Mouse (Mus musculus) kidney, embryonic 16.5 days (tissue): ENCODE data around the gene Bbs9. TPM values are rescaled to one million over a fixed set of nuclear protein-coding genes. Genes with fewer than 3 reads are reported as not detected.

Experiments used
- ATAC-seq: fragments of 200-750 bp; cut with Nextera tagmentation; 2 replicates; pipeline ENCODE4 v1.8.0; 2017; ENCODE audit warnings: moderate TSS enrichment; ENCODE audit not compliant: low FRiP score, low TSS enrichment
- H3K27ac ChIP-seq: fragments of 300-500 bp; sonication (generic); 2 replicates; pipeline ENCODE4 v1.5.1; 2014; ENCODE audit warnings: low read length
- H3K27me3 ChIP-seq: fragments of 300-500 bp; sonication (generic); 2 replicates; pipeline ENCODE4 v1.6.1; 2014; ENCODE audit warnings: low read length, control low read depth, mixed read lengths; ENCODE audit not compliant: insufficient read depth
- H3K36me3 ChIP-seq: fragments of 300-500 bp; sonication (generic); 2 replicates; pipeline ENCODE4 v1.6.1; 2014; ENCODE audit warnings: low read length, control low read depth, mixed read lengths; ENCODE audit not compliant: insufficient read depth
- H3K4me1 ChIP-seq: fragments of 300-500 bp; sonication (generic); 2 replicates; pipeline ENCODE4 v1.6.1; 2014; ENCODE audit warnings: low read length, control low read depth, mixed read lengths; ENCODE audit not compliant: insufficient read depth
- H3K4me2 ChIP-seq: fragments of 300-500 bp; sonication (generic); replicated peaks from 2 replicates; pipeline ENCODE4 v1.6.1; 2014; ENCODE audit warnings: low read depth, low read length
- H3K4me3 ChIP-seq: fragments of 300-500 bp; sonication (generic); 2 replicates; pipeline ENCODE4 v1.5.1; 2014; ENCODE audit warnings: mild to moderate bottlenecking, low read length
- H3K9ac ChIP-seq: fragments of 300-500 bp; sonication (generic); replicated peaks from 2 replicates; pipeline ENCODE4 v1.6.1; 2014; ENCODE audit warnings: low read length
- H3K9me3 ChIP-seq: fragments of 300-500 bp; sonication (generic); 2 replicates; pipeline ENCODE4 v1.6.1; 2016; ENCODE audit warnings: low read length, control low read depth
- WGBS: fragments of 180-500 bp; shearing (Covaris S2); extraction: QIAGEN DNeasy Blood & Tissue Kit; methylation state at CpG from one replicate; pipeline ENCODE4 v1.1.7; 2014; 5-methylcytosine and 5-hydroxymethylcytosine counted together
- polyA plus RNA-seq: library from polyadenylated mRNA; unstranded; fragments of >200 nt; fragmentation: Nextera tagmentation; extraction: Ambion mirVana; gene quantifications from 2 replicates; pipeline ENCODE4 v1.2.1, GENCODE M21; 2015

Gene Bbs9
- polyA plus RNA-seq, 1 experiment from 2014 or later: 12.2 TPM

- no peak overlapping the region for H3K9ac ChIP-seq
- no peaks in the 10 kb centered on the region for H3K9me3 ChIP-seq
- no peaks in the 10 kb centered on the region for H3K36me3 ChIP-seq
- no peak for ATAC-seq
- H3K4me1 ChIP-seq: no peaks in the 10 kb centered on the region
- no peak overlapping the region for H3K27ac ChIP-seq
- H3K4me2 ChIP-seq: no peak overlapping the region
- 34% methylated on average over 7 of the region's 7 CpGs for WGBS
- H3K4me3 ChIP-seq: no peak overlapping the region
- no peaks in the 10 kb centered on the region for H3K27me3 ChIP-seq
Observed at GRCm38 (mm10) chr9:22815093-22815458, 339.6 kb downstream of the Bbs9 start.

- Histone ChIP-seq H3K9ac (no peak overlapping the region), H3K4me1 (0 out of 2 replicates have a peak, but pooled peaks cover 3% of the 10 kb centered on the region), H3K4me2 (no peak overlapping the region), H3K36me3 (no peaks in the 10 kb centered on the region), H3K27me3 (no peaks in the 10 kb centered on the region), H3K27ac (no peak overlapping the region), H3K4me3 (no peak overlapping the region), H3K9me3 (no peaks in the 10 kb centered on the region)
- no peak for ATAC-seq
- WGBS: 78% methylated on average over 6 of the region's 6 CpGs
Observed at GRCm38 (mm10) chr9:22819539-22819938, 344.0 kb downstream of the Bbs9 start.

GRCm38 (mm10) chr9:22820646-22821185 is 345.2 kb downstream of the Bbs9 start:
- Histone ChIP-seq H3K9ac (no peak overlapping the region), H3K27me3 (no peaks in the 10 kb centered on the region), H3K9me3 (no peaks in the 10 kb centered on the region), H3K4me1 (0 out of 2 replicates have a peak, but pooled peaks cover 3% of the 10 kb centered on the region), H3K27ac (no peak overlapping the region), H3K4me3 (no peak overlapping the region), H3K36me3 (no peaks in the 10 kb centered on the region), H3K4me2 (no peak overlapping the region)
- ATAC-seq: no peak
- 40% methylated on average over 6 of the region's 6 CpGs for WGBS

- whole genome bisulfite sequencing: 56% methylated on average over 5 of the region's 5 CpGs
- Histone ChIP-seq H3K4me1 (0 out of 2 replicates have a peak, but pooled peaks cover 3% of the 10 kb centered on the region), H3K4me3 (no peak overlapping the region), H3K27me3 (no peaks in the 10 kb centered on the region), H3K4me2 (no peak overlapping the region), H3K9me3 (no peaks in the 10 kb centered on the region), H3K36me3 (no peaks in the 10 kb centered on the region), H3K27ac (no peak overlapping the region), H3K9ac (no peak overlapping the region)
- ATAC-seq: no peak
Observed at GRCm38 (mm10) chr9:22822770-22823169, 347.3 kb downstream of the Bbs9 start.

- ATAC-seq: no peak
- no peaks in the 10 kb centered on the region for H3K36me3 ChIP-seq
- 68% methylated on average over 3 of the region's 3 CpGs for WGBS
Observed at GRCm38 (mm10) chr9:22823856-22824255, 348.3 kb downstream of the Bbs9 start.

GRCm38 (mm10) chr9:22824910-22825309 is 349.4 kb downstream of the Bbs9 start:
- Histone ChIP-seq H3K4me3 (no peak overlapping the region), H3K4me1 (0 out of 2 replicates have a peak, but pooled peaks cover 3% of the 10 kb centered on the region), H3K36me3 (no peaks in the 10 kb centered on the region), H3K27ac (no peak overlapping the region), H3K27me3 (no peaks in the 10 kb centered on the region), H3K4me2 (no peak overlapping the region), H3K9me3 (no peaks in the 10 kb centered on the region), H3K9ac (no peak overlapping the region)
- ATAC-seq: no peak
- WGBS: 72% methylated on average over 8 of the region's 8 CpGs

More at GRCm38 (mm10) chr9:22823856-22824255, 348.3 kb downstream of the Bbs9 start:
- Histone ChIP-seq H3K4me1 (0 out of 2 replicates have a peak, but pooled peaks cover 3% of the 10 kb centered on the region), H3K27me3 (no peaks in the 10 kb centered on the region), H3K9ac (no peak overlapping the region), H3K4me2 (no peak overlapping the region), H3K9me3 (no peaks in the 10 kb centered on the region), H3K27ac (no peak overlapping the region), H3K4me3 (no peak overlapping the region)

GRCm38 (mm10) chr9:22826571-22826990 is 351.1 kb downstream of the Bbs9 start:
- ATAC-seq: no peak
- no peak overlapping the region for H3K4me2 ChIP-seq
- H3K4me1 ChIP-seq: 0 out of 2 replicates have a peak, but pooled peaks cover 3% of the 10 kb centered on the region
- WGBS: 38% methylated on average over 3 of the region's 3 CpGs
- H3K27ac ChIP-seq: no peak overlapping the region
- H3K9ac ChIP-seq: no peak overlapping the region
- H3K27me3 ChIP-seq: no peaks in the 10 kb centered on the region
- no peaks in the 10 kb centered on the region for H3K36me3 ChIP-seq
- no peak overlapping the region for H3K4me3 ChIP-seq
- H3K9me3 ChIP-seq: no peaks in the 10 kb centered on the region

- Histone ChIP-seq H3K4me2 (no peak overlapping the region), H3K9me3 (no peaks in the 10 kb centered on the region), H3K36me3 (no peaks in the 10 kb centered on the region), H3K9ac (no peak overlapping the region), H3K27me3 (no peaks in the 10 kb centered on the region), H3K4me1 (0 out of 2 replicates have a peak, but pooled peaks cover 3% of the 10 kb centered on the region), H3K27ac (no peak overlapping the region), H3K4me3 (no peak overlapping the region)
- ATAC-seq: no peak
- 28% methylated on average over 2 of the region's 2 CpGs for WGBS
Observed at GRCm38 (mm10) chr9:22827176-22827770, 351.8 kb downstream of the Bbs9 start.

GRCm38 (mm10) chr9:22829212-22829960 is 353.9 kb downstream of the Bbs9 start:
- Histone ChIP-seq H3K27me3 (no peaks in the 10 kb centered on the region), H3K4me1 (no peaks in the 10 kb centered on the region), H3K9ac (no peak overlapping the region), H3K36me3 (no peaks in the 10 kb centered on the region), H3K4me3 (no peak overlapping the region), H3K9me3 (no peaks in the 10 kb centered on the region), H3K4me2 (no peak overlapping the region), H3K27ac (no peak overlapping the region)
- ATAC-seq: no peak
- 79% methylated on average over 21 of the region's 21 CpGs for WGBS
